Mouse (Mus musculus): ENCODE measurements at regions not wholly inside any gene's neighbourhood (a gene's known extent, or its start where the extent isn't known, plus 50 kb on each side); places are given as distances from the start of the nearest gene placed in this dataset.
A peak's percentile ranks its signal among the peaks of the same experiment; 100 is the strongest.

- peak; percentile 13 for DNase-seq (ENCODE audit: extremely low read depth, low read depth, low spot score)
- H3K9ac ChIP-seq (ENCODE audit: low read depth, low read length), result no peak overlapping the region
- H3K79me2 ChIP-seq (ENCODE audit: control insufficient read depth, insufficient read depth, low read length), result no peaks in the 10 kb centered on the region
- H3K27ac ChIP-seq (replicated peaks; ENCODE audit: insufficient read depth, low read depth, low read length), result no peak overlapping the region
- no peaks in the 10 kb centered on the region for H3K27me3 ChIP-seq (ENCODE audit: control insufficient read depth, insufficient read depth, low read length)
- no peak overlapping the region for H3K4me3 ChIP-seq (ENCODE audit: insufficient read depth, low read depth, low read length)
- TF ChIP-seq POLR2A (IDR thresholded peaks at IDR 0.05; ENCODE audit: extremely low read depth, insufficient read depth, low read length) (no peak), CTCF (IDR thresholded peaks at IDR 0.05; ENCODE audit: low read depth, low read length) (no peak)
- peaks cover 7% of the 10 kb centered on the region for H3K4me1 ChIP-seq (ENCODE audit: control insufficient read depth, insufficient read depth, low read length)
- H3K36me3 ChIP-seq (ENCODE audit: control insufficient read depth, insufficient read depth, low read length), result no peaks in the 10 kb centered on the region
These were observed 111.1 kb downstream of the Ccdc71l start for GRCm38 (mm10) chr12:32489415-32490139.

GRCm38 (mm10) chr12:32504196-32504595, 125.7 kb downstream of the Ccdc71l start:
- no peak for DNase-seq (ENCODE audit: extremely low read depth, low read depth, low spot score)
- Histone ChIP-seq H3K4me1 (ENCODE audit: control insufficient read depth, insufficient read depth, low read length) (no peaks in the 10 kb centered on the region), H3K9ac (ENCODE audit: low read depth, low read length) (no peak overlapping the region), H3K27ac (replicated peaks; ENCODE audit: insufficient read depth, low read depth, low read length) (no peak overlapping the region), H3K79me2 (ENCODE audit: control insufficient read depth, insufficient read depth, low read length) (no peaks in the 10 kb centered on the region), H3K36me3 (ENCODE audit: control insufficient read depth, insufficient read depth, low read length) (no peaks in the 10 kb centered on the region), H3K4me3 (ENCODE audit: insufficient read depth, low read depth, low read length) (no peak overlapping the region), H3K27me3 (ENCODE audit: control insufficient read depth, insufficient read depth, low read length) (no peaks in the 10 kb centered on the region)
- 55% methylated on average over 3 of the region's 3 CpGs for WGBS
- TF ChIP-seq CTCF (IDR thresholded peaks at IDR 0.05; ENCODE audit: low read depth, low read length), result no peak
- no peak for TF ChIP-seq POLR2A (IDR thresholded peaks at IDR 0.05; ENCODE audit: extremely low read depth, insufficient read depth, low read length)

GRCm38 (mm10) chr12:32508671-32509070, 130.2 kb downstream of the Ccdc71l start:
- Histone ChIP-seq H3K27ac (replicated peaks; ENCODE audit: insufficient read depth, low read depth, low read length) (no peak overlapping the region), H3K4me3 (ENCODE audit: insufficient read depth, low read depth, low read length) (no peak overlapping the region), H3K79me2 (ENCODE audit: control insufficient read depth, insufficient read depth, low read length) (no peaks in the 10 kb centered on the region), H3K27me3 (ENCODE audit: control insufficient read depth, insufficient read depth, low read length) (no peaks in the 10 kb centered on the region), H3K4me1 (ENCODE audit: control insufficient read depth, insufficient read depth, low read length) (no peaks in the 10 kb centered on the region), H3K36me3 (ENCODE audit: control insufficient read depth, insufficient read depth, low read length) (no peaks in the 10 kb centered on the region), H3K9ac (ENCODE audit: low read depth, low read length) (no peak overlapping the region)
- WGBS, result 77% methylated on average over 1 of the region's 1 CpGs
- DNase-seq (ENCODE audit: extremely low read depth, low read depth, low spot score), result no peak
- TF ChIP-seq CTCF (IDR thresholded peaks at IDR 0.05; ENCODE audit: low read depth, low read length) (no peak), POLR2A (IDR thresholded peaks at IDR 0.05; ENCODE audit: extremely low read depth, insufficient read depth, low read length) (no peak)

GRCm38 (mm10) chr12:32525586-32525985, 147.1 kb downstream of the Ccdc71l start:
- TF ChIP-seq CTCF (IDR thresholded peaks at IDR 0.05; ENCODE audit: low read depth, low read length) (no peak), POLR2A (IDR thresholded peaks at IDR 0.05; ENCODE audit: extremely low read depth, insufficient read depth, low read length) (no peak)
- Histone ChIP-seq H3K4me3 (ENCODE audit: insufficient read depth, low read depth, low read length) (no peak overlapping the region), H3K9ac (ENCODE audit: low read depth, low read length) (no peak overlapping the region), H3K79me2 (ENCODE audit: control insufficient read depth, insufficient read depth, low read length) (no peaks in the 10 kb centered on the region), H3K36me3 (ENCODE audit: control insufficient read depth, insufficient read depth, low read length) (no peaks in the 10 kb centered on the region), H3K27me3 (ENCODE audit: control insufficient read depth, insufficient read depth, low read length) (no peaks in the 10 kb centered on the region), H3K4me1 (ENCODE audit: control insufficient read depth, insufficient read depth, low read length) (no peaks in the 10 kb centered on the region), H3K27ac (replicated peaks; ENCODE audit: insufficient read depth, low read depth, low read length) (no peak overlapping the region)
- 73% methylated on average over 1 of the region's 1 CpGs for WGBS
- DNase-seq (ENCODE audit: extremely low read depth, low read depth, low spot score), result no peak

- H3K4me3 ChIP-seq (ENCODE audit: insufficient read depth, low read depth, low read length), result no peak overlapping the region
- H3K9ac ChIP-seq (ENCODE audit: low read depth, low read length), result no peak overlapping the region
- no peaks in the 10 kb centered on the region for H3K27me3 ChIP-seq (ENCODE audit: control insufficient read depth, insufficient read depth, low read length)
- no peak for DNase-seq (ENCODE audit: extremely low read depth, low read depth, low spot score)
- no peak overlapping the region for H3K27ac ChIP-seq (replicated peaks; ENCODE audit: insufficient read depth, low read depth, low read length)
- no peaks in the 10 kb centered on the region for H3K79me2 ChIP-seq (ENCODE audit: control insufficient read depth, insufficient read depth, low read length)
- 95% methylated on average over 3 of the region's 3 CpGs for WGBS
- no peaks in the 10 kb centered on the region for H3K4me1 ChIP-seq (ENCODE audit: control insufficient read depth, insufficient read depth, low read length)
- TF ChIP-seq CTCF (IDR thresholded peaks at IDR 0.05; ENCODE audit: low read depth, low read length) (no peak), POLR2A (IDR thresholded peaks at IDR 0.05; ENCODE audit: extremely low read depth, insufficient read depth, low read length) (no peak)
- no peaks in the 10 kb centered on the region for H3K36me3 ChIP-seq (ENCODE audit: control insufficient read depth, insufficient read depth, low read length)
These were observed 152.7 kb downstream of the Ccdc71l start for GRCm38 (mm10) chr12:32531216-32531615.

GRCm38 (mm10) chr12:32533641-32534040, 155.1 kb downstream of the Ccdc71l start:
- Histone ChIP-seq H3K27me3 (ENCODE audit: control insufficient read depth, insufficient read depth, low read length) (no peaks in the 10 kb centered on the region), H3K27ac (replicated peaks; ENCODE audit: insufficient read depth, low read depth, low read length) (peak overlapping the region; percentile 22), H3K9ac (ENCODE audit: low read depth, low read length) (no peak overlapping the region), H3K79me2 (ENCODE audit: control insufficient read depth, insufficient read depth, low read length) (no peaks in the 10 kb centered on the region), H3K4me1 (ENCODE audit: control insufficient read depth, insufficient read depth, low read length) (no peaks in the 10 kb centered on the region), H3K4me3 (ENCODE audit: insufficient read depth, low read depth, low read length) (0 out of 2 replicates have a peak overlapping the region, but pooled peaks have one; percentile 1), H3K36me3 (ENCODE audit: control insufficient read depth, insufficient read depth, low read length) (no peaks in the 10 kb centered on the region)
- peak; percentile 87 for DNase-seq (ENCODE audit: extremely low read depth, low read depth, low spot score)
- TF ChIP-seq POLR2A (IDR thresholded peaks at IDR 0.05; ENCODE audit: extremely low read depth, insufficient read depth, low read length), result no peak
- no peak for TF ChIP-seq CTCF (IDR thresholded peaks at IDR 0.05; ENCODE audit: low read depth, low read length)

Measured in liver, adult 2 months (tissue).